Mouse (Mus musculus): ENCODE data around the gene Fam161a. TPM values are rescaled to one million over a fixed set of nuclear protein-coding genes. Genes with fewer than 3 reads are reported as not detected.
"Not testable (repeated sequence)": the region's sequence is repeated elsewhere in the genome, so short reads cannot be mapped to it uniquely, and the experiment has no call there.

Fam161a gene
- polyA plus RNA-seq, 1 experiment: 0.41 TPM

GRCm38 (mm10) chr11:23065167-23065668 is 57.9 kb downstream of the Fam161a start:
- H3K4me1 ChIP-seq (ENCODE audit: control insufficient read depth, insufficient read depth, insufficient read length): peaks cover 2% of the 10 kb centered on the region; the same call in 1 of the 2 replicates
- H3K27ac ChIP-seq (ENCODE audit: insufficient read depth, low read length): no peak overlapping the region
- 92% methylated on average over 2 of the region's 2 CpGs for whole genome bisulfite sequencing
- TF ChIP-seq POLR2A (IDR thresholded peaks at IDR 0.05; ENCODE audit: low read depth, low read length) (no peak), CTCF (IDR thresholded peaks at IDR 0.05; ENCODE audit: extremely low read depth, insufficient read depth, insufficient read length, insufficient replicate concordance) (no peak)
- H3K4me3 ChIP-seq (ENCODE audit: extremely low read depth, insufficient read depth, insufficient read length): no peak overlapping the region
- H3K27me3 ChIP-seq (ENCODE audit: control insufficient read depth, insufficient read depth, low read length): no peaks in the 10 kb centered on the region
- no peaks in the 10 kb centered on the region for H3K36me3 ChIP-seq (ENCODE audit: control insufficient read depth, insufficient read depth, low read length)
- no peak for DNase-seq (ENCODE audit: low read depth in 1 of 2, low spot score in 2 of 2)

DNA sequence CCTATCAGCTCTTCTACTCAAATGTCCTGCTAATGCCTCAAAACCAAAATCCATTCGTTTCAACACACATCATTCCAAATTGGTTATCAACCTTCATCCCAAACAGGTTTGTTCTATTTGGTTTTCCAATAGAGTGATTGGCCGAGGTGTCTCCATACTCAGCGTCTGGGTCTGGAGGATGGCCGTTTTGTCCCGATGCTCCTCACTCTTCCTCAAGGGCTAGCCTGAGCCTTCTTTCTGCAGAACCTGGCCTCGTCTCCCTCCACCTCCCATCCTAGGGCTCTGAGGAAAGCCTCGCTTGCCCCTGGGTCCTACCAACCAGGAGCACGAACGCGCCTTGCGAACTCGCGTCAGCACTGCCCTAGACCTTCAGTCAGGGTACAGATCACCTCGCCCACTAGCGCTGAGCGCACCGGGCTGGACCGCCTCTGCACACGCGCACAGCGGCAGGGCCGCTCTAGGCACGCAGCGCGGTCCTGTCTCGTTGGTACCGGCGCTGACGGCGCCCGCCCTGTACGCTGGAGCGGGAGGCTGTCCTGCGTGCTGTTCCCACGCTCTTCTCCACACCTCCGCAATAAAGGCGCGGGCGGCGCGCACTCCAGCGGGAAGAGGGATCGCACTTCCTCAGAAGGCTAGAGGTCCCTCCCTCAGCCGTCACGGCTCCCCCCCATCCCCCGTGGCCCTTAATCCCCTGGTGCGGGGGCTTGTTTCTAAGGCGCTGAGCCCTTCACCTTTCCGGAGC is 60.2 kb downstream of the Fam161a start:
- TF ChIP-seq CTCF (IDR thresholded peaks at IDR 0.05; ENCODE audit: extremely low read depth, insufficient read depth, insufficient read length, insufficient replicate concordance) (no peak), POLR2A (IDR thresholded peaks at IDR 0.05; ENCODE audit: low read depth, low read length) (0 out of 2 replicates have a peak, but pooled peaks have one; percentile 31)
- Histone ChIP-seq H3K4me1 (ENCODE audit: control insufficient read depth, insufficient read depth, insufficient read length) (peaks cover 2% of the 10 kb centered on the region; the same call in 1 of the 2 replicates), H3K4me3 (ENCODE audit: extremely low read depth, insufficient read depth, insufficient read length) (peak overlapping the region; percentile 70), H3K27me3 (ENCODE audit: control insufficient read depth, insufficient read depth, low read length) (no peaks in the 10 kb centered on the region), H3K36me3 (ENCODE audit: control insufficient read depth, insufficient read depth, low read length) (no peaks in the 10 kb centered on the region), H3K27ac (ENCODE audit: insufficient read depth, low read length) (no peak overlapping the region)
- peak; percentile 59 to 72 for DNase-seq (ENCODE audit: low read depth in 1 of 2, low spot score in 2 of 2)
- WGBS: 1% methylated on average over 49 of the region's 49 CpGs

- DNase-seq (ENCODE audit: low read depth in 1 of 2, low spot score in 2 of 2): no peak
- WGBS: 9% methylated on average over 10 of the region's 10 CpGs
- TF ChIP-seq POLR2A (IDR thresholded peaks at IDR 0.05; ENCODE audit: low read depth, low read length) (no peak), CTCF (IDR thresholded peaks at IDR 0.05; ENCODE audit: extremely low read depth, insufficient read depth, insufficient read length, insufficient replicate concordance) (no peak)
- Histone ChIP-seq H3K27me3 (ENCODE audit: control insufficient read depth, insufficient read depth, low read length) (no peaks in the 10 kb centered on the region), H3K27ac (ENCODE audit: insufficient read depth, low read length) (no peak overlapping the region), H3K4me1 (ENCODE audit: control insufficient read depth, insufficient read depth, insufficient read length) (peaks cover 2% of the 10 kb centered on the region; the same call in 1 of the 2 replicates), H3K36me3 (ENCODE audit: control insufficient read depth, insufficient read depth, low read length) (no peaks in the 10 kb centered on the region), H3K4me3 (ENCODE audit: extremely low read depth, insufficient read depth, insufficient read length) (peak overlapping the region; percentile 70)
These were observed 60.9 kb downstream of the Fam161a start for GRCm38 (mm10) chr11:23068201-23068600.

- DNase-seq (ENCODE audit: low read depth in 1 of 2, low spot score in 2 of 2); H3K27me3 ChIP-seq (ENCODE audit: control insufficient read depth, insufficient read depth, low read length); H3K27ac ChIP-seq (ENCODE audit: insufficient read depth, low read length); H3K36me3 ChIP-seq (ENCODE audit: control insufficient read depth, insufficient read depth, low read length); H3K4me3 ChIP-seq (ENCODE audit: extremely low read depth, insufficient read depth, insufficient read length); H3K4me1 ChIP-seq (ENCODE audit: control insufficient read depth, insufficient read depth, insufficient read length): not testable (repeated sequence)
- WGBS: 96% methylated on average over 9 of the region's 9 CpGs
These were observed 61.7 kb downstream of the Fam161a start for GRCm38 (mm10) chr11:23068986-23069385.

DNA sequence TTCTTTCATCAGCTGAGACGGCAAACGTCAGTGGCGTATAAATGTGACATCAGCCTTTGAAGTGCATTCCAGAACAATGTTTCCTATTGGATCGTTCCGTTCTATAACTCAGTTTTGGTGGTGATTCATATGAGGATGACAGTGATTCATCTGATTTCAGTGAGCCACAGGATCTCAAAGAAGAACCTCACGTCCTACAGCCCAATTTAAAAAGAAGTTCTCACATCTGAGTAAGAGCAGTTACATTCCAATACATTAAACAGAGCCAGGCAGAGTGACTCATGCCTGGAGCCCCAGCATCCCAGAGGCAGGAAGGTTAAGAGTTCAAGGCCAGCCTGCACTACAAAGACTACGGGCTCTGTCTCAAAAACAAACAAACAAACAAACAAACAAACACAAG is 67.5 kb downstream of the Fam161a start:
- no peaks in the 10 kb centered on the region for H3K4me1 ChIP-seq (ENCODE audit: control insufficient read depth, insufficient read depth, insufficient read length)
- no peak overlapping the region for H3K27ac ChIP-seq (ENCODE audit: insufficient read depth, low read length)
- TF ChIP-seq CTCF (IDR thresholded peaks at IDR 0.05; ENCODE audit: extremely low read depth, insufficient read depth, insufficient read length, insufficient replicate concordance) (no peak), POLR2A (IDR thresholded peaks at IDR 0.05; ENCODE audit: low read depth, low read length) (no peak)
- H3K27me3 ChIP-seq (ENCODE audit: control insufficient read depth, insufficient read depth, low read length): no peaks in the 10 kb centered on the region
- no peak overlapping the region for H3K4me3 ChIP-seq (ENCODE audit: extremely low read depth, insufficient read depth, insufficient read length)
- 88% methylated on average over 7 of the region's 7 CpGs for WGBS
- DNase-seq (ENCODE audit: low read depth in 1 of 2, low spot score in 2 of 2): no peak
- no peaks in the 10 kb centered on the region for H3K36me3 ChIP-seq (ENCODE audit: control insufficient read depth, insufficient read depth, low read length)

DNA sequence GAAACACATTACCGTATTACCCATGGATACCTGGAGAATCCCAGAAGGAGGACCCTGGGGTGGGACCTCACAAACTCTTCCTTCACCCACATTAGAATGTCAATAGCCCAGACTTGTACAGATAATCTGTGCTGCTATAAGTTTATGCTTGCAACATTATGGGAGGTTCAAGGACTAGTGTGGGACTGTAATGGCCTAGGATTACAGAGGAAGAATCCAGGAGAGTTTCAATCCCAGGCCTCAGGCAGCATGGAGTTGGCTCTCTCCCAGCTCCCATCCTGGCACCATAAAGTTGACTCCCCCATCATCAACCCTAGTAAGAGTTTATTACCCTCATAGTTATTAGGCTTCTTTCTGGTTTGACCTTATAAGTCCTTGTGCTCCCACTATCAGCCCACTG is 71.2 kb downstream of the Fam161a start:
- no peak for TF ChIP-seq POLR2A (IDR thresholded peaks at IDR 0.05; ENCODE audit: low read depth, low read length)
- TF ChIP-seq CTCF (IDR thresholded peaks at IDR 0.05; ENCODE audit: extremely low read depth, insufficient read depth, insufficient read length, insufficient replicate concordance): no peak
- Histone ChIP-seq H3K4me1 (ENCODE audit: control insufficient read depth, insufficient read depth, insufficient read length) (no peaks in the 10 kb centered on the region), H3K4me3 (ENCODE audit: extremely low read depth, insufficient read depth, insufficient read length) (no peak overlapping the region), H3K27ac (ENCODE audit: insufficient read depth, low read length) (no peak overlapping the region), H3K27me3 (ENCODE audit: control insufficient read depth, insufficient read depth, low read length) (no peaks in the 10 kb centered on the region), H3K36me3 (ENCODE audit: control insufficient read depth, insufficient read depth, low read length) (no peaks in the 10 kb centered on the region)
- no peak for DNase-seq (ENCODE audit: low read depth in 1 of 2, low spot score in 2 of 2)
- WGBS: 98% methylated on average over 1 of the region's 1 CpGs

Other genes with a start within 250 kb of the Fam161a start
- 18.9 and 23.4 TPM in 2 replicates for gene B3gnt2, start 146.6 kb upstream of the Fam161a start, polyA plus RNA-seq (2012; rRNA removed)
- 4.8 and 5.4 TPM in 2 replicates for gene Zrsr1, start 35.5 kb upstream of the Fam161a start, polyA plus RNA-seq (2012; rRNA removed)
- 0.05 TPM in 1 of 2 replicates, not detected in the other for gene Gm28048, start 25.4 kb upstream of the Fam161a start, polyA plus RNA-seq (2012; rRNA removed)
- gene Commd1, start 25.1 kb upstream of the Fam161a start, polyA plus RNA-seq (2012; rRNA removed): 4.2 and 5.4 TPM in 2 replicates
- gene Cct4, start 17.0 kb upstream of the Fam161a start, polyA plus RNA-seq (2012; rRNA removed): 155 and 159 TPM in 2 replicates
- gene Xpo1, start 248.5 kb downstream of the Fam161a start, polyA plus RNA-seq (2012; rRNA removed): 3.9 and 4.5 TPM in 2 replicates

Data from spleen, adult 2 months (tissue).